Mouse (Mus musculus): Measurements from ENCODE around the gene Krt36.

DNA sequence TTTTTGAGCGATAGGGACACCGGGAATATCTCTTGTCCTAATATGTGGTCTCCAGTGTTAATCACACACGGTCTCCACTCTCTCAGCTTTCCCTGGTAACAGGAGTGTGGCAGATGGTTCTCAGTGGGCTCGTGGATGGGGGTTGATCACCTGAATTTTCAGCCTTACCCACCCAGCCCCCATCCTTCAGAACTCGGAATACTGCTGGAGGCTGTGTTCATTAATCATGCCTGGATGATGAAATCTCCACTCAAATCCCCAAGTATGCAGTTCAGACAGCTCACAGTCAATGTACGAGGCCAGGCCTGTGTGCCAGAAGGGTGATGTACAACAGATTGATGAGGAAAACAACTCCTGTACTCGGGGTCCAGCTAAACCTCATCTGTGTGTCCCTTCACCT lies 19.5 kb upstream of the Krt36 start:
- TF ChIP-seq CTCF (IDR thresholded peaks at IDR 0.05; ENCODE audit: insufficient read depth, low read depth, low read length) (no peak), POLR2A (IDR thresholded peaks at IDR 0.05; ENCODE audit: insufficient read depth, low read depth, low read length) (no peak)

All from olfactory bulb, adult 2 months (tissue).